Mouse (Mus musculus): ENCODE results near the gene Lgr5. TPM values are rescaled to one million over a fixed set of nuclear protein-coding genes. Genes with fewer than 3 reads are reported as not detected.

Gene Lgr5
- polyA plus RNA-seq, 1 experiment from 2014 or later, result 3.7 TPM

DNA sequence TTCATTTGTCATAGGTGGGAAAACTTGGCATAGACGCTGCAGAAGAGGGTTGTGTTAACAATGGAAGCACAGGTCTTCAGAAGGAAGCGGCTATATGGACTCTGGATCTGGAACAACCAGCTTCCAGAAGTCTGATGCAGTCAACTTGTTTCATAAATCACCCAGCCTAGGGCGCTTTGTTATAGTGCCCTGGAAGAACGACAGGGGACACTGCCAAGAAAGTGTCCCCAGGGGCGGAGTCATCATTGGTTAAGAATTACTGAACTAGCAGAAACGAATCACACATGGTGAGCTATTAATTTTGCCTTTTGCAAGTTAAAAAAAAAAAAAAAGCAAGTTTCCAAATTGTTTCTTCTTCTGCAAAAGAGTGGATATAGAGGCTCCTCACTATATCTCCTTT, 44.7 kb downstream of the Lgr5 start:
- no peak for TF ChIP-seq CTCF (IDR thresholded peaks at IDR 0.05; ENCODE audit: low read depth)
- no peak overlapping the region for H3K27ac ChIP-seq
- no peaks in the 10 kb centered on the region for H3K9me3 ChIP-seq (replicated peaks; ENCODE audit: low read length)
- no peak overlapping the region for H3K4me3 ChIP-seq (replicated peaks; ENCODE audit: low read depth, low read length)
- no peaks in the 10 kb centered on the region for H3K4me1 ChIP-seq (replicated peaks; ENCODE audit: insufficient read depth, low read length)
- H3K9ac ChIP-seq (ENCODE audit: low read depth, low read length), result no peak overlapping the region
- DNase-seq (ENCODE audit: low spot score) (no peak), ATAC-seq (replicated peaks; ENCODE audit: low FRiP score, low read depth) (no peak)
- H3K4me2 ChIP-seq (ENCODE audit: low read length), result no peak overlapping the region
- no peaks in the 10 kb centered on the region for H3K27me3 ChIP-seq (ENCODE audit: insufficient read depth, low read length)
- WGBS, result 72% methylated on average over 6 of the region's 6 CpGs
- no peaks in the 10 kb centered on the region for H3K36me3 ChIP-seq (ENCODE audit: insufficient read depth, low read length)

DNA sequence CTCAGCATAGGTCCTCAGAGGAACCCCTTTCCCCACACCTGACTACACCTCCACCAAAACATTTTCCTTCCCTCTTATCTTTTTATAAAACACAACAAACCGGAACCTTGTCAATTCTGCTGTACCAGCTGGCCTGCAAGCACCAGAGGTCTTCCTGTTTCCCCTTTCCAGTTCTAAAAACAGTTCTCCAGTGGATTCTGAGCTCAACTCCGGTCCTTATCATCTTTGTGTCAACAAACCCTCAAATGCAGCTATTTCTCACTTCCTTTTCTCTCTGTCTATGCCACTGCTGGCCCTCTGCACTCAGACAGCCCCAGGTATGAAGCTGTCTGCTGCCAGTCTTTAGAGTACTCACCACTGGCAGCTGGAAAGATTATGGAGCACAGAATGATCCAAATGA, 56.8 kb downstream of the Lgr5 start:
- no peaks in the 10 kb centered on the region for H3K9me3 ChIP-seq (replicated peaks; ENCODE audit: low read length)
- no peak overlapping the region for H3K27ac ChIP-seq
- no peak for TF ChIP-seq CTCF (IDR thresholded peaks at IDR 0.05; ENCODE audit: low read depth)
- H3K36me3 ChIP-seq (ENCODE audit: insufficient read depth, low read length), result no peaks in the 10 kb centered on the region
- H3K9ac ChIP-seq (ENCODE audit: low read depth, low read length), result no peak overlapping the region
- no peaks in the 10 kb centered on the region for H3K27me3 ChIP-seq (ENCODE audit: insufficient read depth, low read length)
- no peak overlapping the region for H3K4me3 ChIP-seq (replicated peaks; ENCODE audit: low read depth, low read length)
- WGBS, result 59% methylated on average over 2 of the region's 2 CpGs
- H3K4me1 ChIP-seq (replicated peaks; ENCODE audit: insufficient read depth, low read length), result no peaks in the 10 kb centered on the region
- ATAC-seq (replicated peaks; ENCODE audit: low FRiP score, low read depth) (no peak), DNase-seq (ENCODE audit: low spot score) (no peak)
- no peak overlapping the region for H3K4me2 ChIP-seq (ENCODE audit: low read length)

DNA sequence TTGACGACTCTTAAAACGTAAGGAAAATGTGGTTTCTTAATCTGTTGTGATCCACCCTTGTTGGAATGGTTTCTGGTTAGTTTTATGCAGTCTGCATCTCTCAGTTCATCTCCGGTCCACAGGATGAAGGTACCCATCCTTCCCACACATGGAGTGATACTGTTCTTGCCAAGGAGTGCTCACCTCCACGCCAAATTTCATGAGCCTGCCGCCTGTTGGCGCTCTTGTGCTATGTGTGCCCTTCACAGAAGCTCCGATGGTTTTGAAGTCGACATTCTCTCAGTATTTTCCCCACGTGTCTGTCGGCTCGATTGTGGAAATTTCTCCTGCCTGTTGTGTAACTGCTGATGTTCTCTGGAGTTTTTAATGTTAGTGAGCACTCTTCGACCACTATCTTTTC, 57.8 kb downstream of the Lgr5 start:
- Histone ChIP-seq H3K4me1 (replicated peaks; ENCODE audit: insufficient read depth, low read length) (no peaks in the 10 kb centered on the region), H3K4me3 (replicated peaks; ENCODE audit: low read depth, low read length) (no peak overlapping the region), H3K27me3 (ENCODE audit: insufficient read depth, low read length) (no peaks in the 10 kb centered on the region), H3K4me2 (ENCODE audit: low read length) (no peak overlapping the region), H3K9me3 (replicated peaks; ENCODE audit: low read length) (no peaks in the 10 kb centered on the region), H3K27ac (no peak overlapping the region), H3K36me3 (ENCODE audit: insufficient read depth, low read length) (no peaks in the 10 kb centered on the region), H3K9ac (ENCODE audit: low read depth, low read length) (no peak overlapping the region)
- 87% methylated on average over 12 of the region's 12 CpGs for WGBS
- DNase-seq (ENCODE audit: low spot score) (no peak), ATAC-seq (replicated peaks; ENCODE audit: low FRiP score, low read depth) (no peak)
- TF ChIP-seq CTCF (IDR thresholded peaks at IDR 0.05; ENCODE audit: low read depth), result no peak

DNA sequence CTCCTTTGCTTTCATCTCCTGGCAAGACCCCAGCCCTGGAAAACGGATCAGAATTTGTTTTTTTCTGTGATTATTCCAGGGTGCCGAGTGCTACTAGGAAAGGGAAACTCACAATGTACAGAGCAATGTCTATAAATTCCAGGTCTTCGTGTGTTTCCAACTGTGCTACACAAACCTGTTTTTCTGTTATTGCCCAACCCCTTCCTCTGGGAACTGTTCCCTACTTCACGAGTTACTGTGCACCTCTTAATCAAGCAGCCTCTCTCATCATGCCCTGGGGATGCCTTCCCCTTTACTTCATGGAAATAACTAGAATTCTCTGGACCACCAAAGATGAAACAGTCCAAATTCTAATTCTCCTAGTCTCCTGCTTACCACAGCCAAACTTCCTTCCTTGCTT, 58.7 kb downstream of the Lgr5 start:
- H3K27ac ChIP-seq, result no peak overlapping the region
- H3K27me3 ChIP-seq (ENCODE audit: insufficient read depth, low read length), result no peaks in the 10 kb centered on the region
- H3K9me3 ChIP-seq (replicated peaks; ENCODE audit: low read length), result no peaks in the 10 kb centered on the region
- ATAC-seq (replicated peaks; ENCODE audit: low FRiP score, low read depth), result no peak
- DNase-seq (ENCODE audit: low spot score), result no peak
- 50% methylated on average over 4 of the region's 4 CpGs for WGBS
- no peak overlapping the region for H3K4me2 ChIP-seq (ENCODE audit: low read length)
- H3K4me3 ChIP-seq (replicated peaks; ENCODE audit: low read depth, low read length), result no peak overlapping the region
- TF ChIP-seq CTCF (IDR thresholded peaks at IDR 0.05; ENCODE audit: low read depth), result no peak
- H3K36me3 ChIP-seq (ENCODE audit: insufficient read depth, low read length), result no peaks in the 10 kb centered on the region
- no peaks in the 10 kb centered on the region for H3K4me1 ChIP-seq (replicated peaks; ENCODE audit: insufficient read depth, low read length)
- no peak overlapping the region for H3K9ac ChIP-seq (ENCODE audit: low read depth, low read length)

- no peaks in the 10 kb centered on the region; the same call in 1 of the 2 replicates for H3K4me1 ChIP-seq (replicated peaks; ENCODE audit: insufficient read depth, low read length)
- peak; percentile 78 for DNase-seq (ENCODE audit: low spot score)
- ATAC-seq (replicated peaks; ENCODE audit: low FRiP score, low read depth), result 0 out of 2 replicates have a peak, but pooled peaks have one; percentile 63
- H3K4me2 ChIP-seq (ENCODE audit: low read length), result peak overlapping the region; percentile 19; the same call in 1 of the 2 replicates
- no peaks in the 10 kb centered on the region for H3K36me3 ChIP-seq (ENCODE audit: insufficient read depth, low read length)
- no peaks in the 10 kb centered on the region for H3K9me3 ChIP-seq (replicated peaks; ENCODE audit: low read length)
- peak overlapping the region; percentile 25; the same call in 1 of the 2 replicates for H3K27ac ChIP-seq
- no peak overlapping the region for H3K4me3 ChIP-seq (replicated peaks; ENCODE audit: low read depth, low read length)
- H3K9ac ChIP-seq (ENCODE audit: low read depth, low read length), result no peak overlapping the region
- WGBS, result 24% methylated on average over 4 of the region's 4 CpGs
- TF ChIP-seq CTCF (IDR thresholded peaks at IDR 0.05; ENCODE audit: low read depth), result no peak
- no peaks in the 10 kb centered on the region for H3K27me3 ChIP-seq (ENCODE audit: insufficient read depth, low read length)
Measured at GRCm38 (mm10) chr10:115521081-115521451, 66.5 kb downstream of the Lgr5 start.

- Histone ChIP-seq H3K9me3 (replicated peaks; ENCODE audit: low read length) (no peaks in the 10 kb centered on the region), H3K4me1 (replicated peaks; ENCODE audit: insufficient read depth, low read length) (no peaks in the 10 kb centered on the region; the same call in 1 of the 2 replicates), H3K9ac (ENCODE audit: low read depth, low read length) (no peak overlapping the region), H3K27ac (no peak overlapping the region), H3K27me3 (ENCODE audit: insufficient read depth, low read length) (no peaks in the 10 kb centered on the region), H3K4me3 (replicated peaks; ENCODE audit: low read depth, low read length) (no peak overlapping the region), H3K4me2 (ENCODE audit: low read length) (peak overlapping the region; percentile 19; the same call in 1 of the 2 replicates), H3K36me3 (ENCODE audit: insufficient read depth, low read length) (no peaks in the 10 kb centered on the region)
- DNase-seq (ENCODE audit: low spot score), result peak; percentile 41
- peak; percentile 63; the same call in 1 of the 2 replicates for ATAC-seq (replicated peaks; ENCODE audit: low FRiP score, low read depth)
- no peak for TF ChIP-seq CTCF (IDR thresholded peaks at IDR 0.05; ENCODE audit: low read depth)
- WGBS, result 43% methylated on average over 17 of the region's 17 CpGs
Measured at GRCm38 (mm10) chr10:115520200-115521080, 67.1 kb downstream of the Lgr5 start.

All from kidney, postnatal 0 days (tissue).